ENCODE assay signal across 10 mouse cellular contexts in genomic region chr14:22440341-22440999, GRCm38 (mm10).
DNase-seq lines count a peak whose midpoint lies in the region; ATAC-seq lines count a peak whose summit lies in the region.
"Had no signal": no experiment of that assay in that cellular context is flagged by ENCODE, and none has a peak within 500 bp of the region (broad histone marks: within the 10 kb centered on the region; RNA-seq: fewer than 3 reads in every experiment).

No protein-coding gene starts in this region.

- no peaks in the 10 kb centered on the region for H3K36me3 ChIP-seq in heart, embryonic 11.5 days (ENCODE audit: control insufficient read depth, insufficient read depth, low read length)
- H3K36me3 ChIP-seq in hindbrain, embryonic 14.5 days (replicated peaks; ENCODE audit: control insufficient read depth, insufficient read depth) = no peaks in the 10 kb centered on the region
- no peaks in the 10 kb centered on the region for H3K36me3 ChIP-seq in midbrain, embryonic 13.5 days
- H3K36me3 ChIP-seq: liver, embryonic 15.5 days had no signal

- H3K4me1 ChIP-seq in heart, embryonic 11.5 days (ENCODE audit: control insufficient read depth, insufficient read depth, low read length) = peaks cover 11% of the 10 kb centered on the region
- peaks cover 27% of the 10 kb centered on the region for H3K4me1 ChIP-seq in hindbrain, embryonic 14.5 days (replicated peaks; ENCODE audit: control insufficient read depth, insufficient read depth, low read length)
- peaks cover 29% of the 10 kb centered on the region for H3K4me1 ChIP-seq in midbrain, embryonic 13.5 days (replicated peaks)
- H3K4me1 ChIP-seq: liver, embryonic 15.5 days had no signal

- H3K27me3 ChIP-seq in heart, embryonic 11.5 days (ENCODE audit: control insufficient read depth, insufficient read depth, low read length) = peaks cover 2% of the 10 kb centered on the region; the same call in 1 of the 2 replicates
- H3K27me3 ChIP-seq in hindbrain, embryonic 14.5 days (ENCODE audit: control insufficient read depth, insufficient read depth, low read length) = no peaks in the 10 kb centered on the region
- H3K27me3 ChIP-seq in midbrain, embryonic 13.5 days = peaks cover 21% of the 10 kb centered on the region
- H3K27me3 ChIP-seq: liver, embryonic 15.5 days had no signal

- ATAC-seq in heart, embryonic 11.5 days (replicated peaks; ENCODE audit: insufficient number of reproducible peaks, low FRiP score, low TSS enrichment) = no peak
- no peak for ATAC-seq in hindbrain, embryonic 14.5 days (ENCODE audit: low FRiP score)
- 0 out of 2 replicates have a peak, but pooled peaks have one; percentile 48 for ATAC-seq in midbrain, embryonic 13.5 days

- no peak overlapping the region for H3K9ac ChIP-seq in heart, embryonic 11.5 days (ENCODE audit: low read depth, low read length)
- H3K9ac ChIP-seq in hindbrain, embryonic 14.5 days = no peak overlapping the region
- H3K9ac ChIP-seq in midbrain, embryonic 13.5 days (replicated peaks) = no peak overlapping the region
- H3K9ac ChIP-seq: liver, embryonic 15.5 days had no signal

- H3K9me3 ChIP-seq in heart, embryonic 11.5 days (replicated peaks; ENCODE audit: control insufficient read depth, low read length) = no peaks in the 10 kb centered on the region
- no peaks in the 10 kb centered on the region for H3K9me3 ChIP-seq in hindbrain, embryonic 14.5 days (ENCODE audit: control insufficient read depth, low read length)
- no peaks in the 10 kb centered on the region for H3K9me3 ChIP-seq in midbrain, embryonic 13.5 days
- H3K9me3 ChIP-seq: liver, embryonic 15.5 days had no signal

- H3K4me3 ChIP-seq in heart, embryonic 11.5 days (ENCODE audit: low read depth, low read length) = peak overlapping the region; percentile 8; the same call in 1 of the 2 replicates
- H3K4me3 ChIP-seq in hindbrain, embryonic 14.5 days (replicated peaks; ENCODE audit: low read length) = no peak overlapping the region
- no peak overlapping the region for H3K4me3 ChIP-seq in midbrain, embryonic 13.5 days (replicated peaks)
- H3K4me3 ChIP-seq: liver, embryonic 15.5 days had no signal

- 8% methylated on average over 18 of the region's 18 CpGs for WGBS in heart, embryonic 11.5 days (ENCODE audit: insufficient replicate concordance)
- 10% methylated on average over 18 of the region's 18 CpGs for WGBS in hindbrain, embryonic 14.5 days
- WGBS in midbrain, embryonic 13.5 days = 21% methylated on average over 18 of the region's 18 CpGs

- intact Hi-C loops in left cerebral cortex, postnatal 36 days (cut with DNase I) = loop anchor here (5.0 kb wide), 1 partner anchor 453 kb away; the partner anchor contains the start of gene Zfp503

- peak overlapping the region; percentile 56 for H3K4me2 ChIP-seq in heart, embryonic 11.5 days
- 0 out of 2 replicates have a peak overlapping the region, but pooled peaks have one; percentile 10 for H3K4me2 ChIP-seq in hindbrain, embryonic 14.5 days (replicated peaks)
- peak overlapping the region; percentile 32 for H3K4me2 ChIP-seq in midbrain, embryonic 13.5 days (replicated peaks)
- H3K4me2 ChIP-seq: liver, embryonic 15.5 days had no signal

- no peak overlapping the region for H3K27ac ChIP-seq in heart, embryonic 11.5 days (ENCODE audit: low read depth, low read length)
- no peak overlapping the region for H3K27ac ChIP-seq in hindbrain, embryonic 14.5 days
- H3K27ac ChIP-seq in midbrain, embryonic 13.5 days = no peak overlapping the region
- H3K27ac ChIP-seq: liver, embryonic 15.5 days had no signal

- no peak for DNase-seq in heart, adult 11 months
- peak; percentile 72 for DNase-seq in embryo, embryonic 10.5 days (ENCODE audit: low spot score)
- DNase-seq in hindbrain, embryonic 14.5 days (ENCODE audit: low spot score) = peak; percentile 42
- no peak for DNase-seq in left cerebral cortex, postnatal 36 days (ENCODE audit: low spot score in 2 of 2)
- DNase-seq in gastrocnemius, adult 18-20 months (ENCODE audit: low spot score) = no peak
- no peak for DNase-seq in B cell, adult 2 months
- DNase-seq: cerebellum, postnatal 25 days had no signal

Comparison
In these comparisons a context has a peak if more than half of its experiments do, and no peak if none do; other contexts are left out.
1. DNase-seq: peak in embryo, embryonic 10.5 days (single experiment) and hindbrain, embryonic 14.5 days (single experiment); none in heart, adult 11 months (single experiment), left cerebral cortex, postnatal 36 days (0 of 2), gastrocnemius, adult 18-20 months (single experiment) and B cell, adult 2 months (0 of 2).
2. Peak in every context shown above with its lines, with median percentiles within 50 percentile points of each other: H3K4me2 ChIP-seq.